Mouse (Mus musculus) urinary bladder, postnatal 25 days (tissue): Measurements from ENCODE around the gene Chid1.

Experiments
- DNase-seq: peaks from one replicate; pipeline ENCODE4 v3.0.0; 2022; ENCODE audit warnings: low spot score

Chid1 gene

DNA sequence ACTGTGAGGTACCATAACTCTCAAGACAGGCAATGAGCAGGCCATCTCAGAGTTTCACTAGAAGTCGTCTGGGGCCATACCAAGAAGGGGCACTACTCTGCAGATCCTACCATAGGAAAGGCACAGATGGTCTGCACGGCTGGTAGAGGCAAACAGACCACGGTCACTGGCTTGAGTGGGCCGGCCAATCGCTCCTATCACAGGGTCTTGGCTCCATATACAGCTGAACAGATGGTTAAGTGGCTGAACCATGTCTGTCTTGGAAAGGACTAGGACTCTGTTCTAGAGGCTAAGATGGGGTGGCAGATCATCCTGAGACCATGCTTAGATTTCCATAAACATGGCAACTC is 37.1 kb downstream of the Chid1 start:
- DNase-seq, result no peak

DNA sequence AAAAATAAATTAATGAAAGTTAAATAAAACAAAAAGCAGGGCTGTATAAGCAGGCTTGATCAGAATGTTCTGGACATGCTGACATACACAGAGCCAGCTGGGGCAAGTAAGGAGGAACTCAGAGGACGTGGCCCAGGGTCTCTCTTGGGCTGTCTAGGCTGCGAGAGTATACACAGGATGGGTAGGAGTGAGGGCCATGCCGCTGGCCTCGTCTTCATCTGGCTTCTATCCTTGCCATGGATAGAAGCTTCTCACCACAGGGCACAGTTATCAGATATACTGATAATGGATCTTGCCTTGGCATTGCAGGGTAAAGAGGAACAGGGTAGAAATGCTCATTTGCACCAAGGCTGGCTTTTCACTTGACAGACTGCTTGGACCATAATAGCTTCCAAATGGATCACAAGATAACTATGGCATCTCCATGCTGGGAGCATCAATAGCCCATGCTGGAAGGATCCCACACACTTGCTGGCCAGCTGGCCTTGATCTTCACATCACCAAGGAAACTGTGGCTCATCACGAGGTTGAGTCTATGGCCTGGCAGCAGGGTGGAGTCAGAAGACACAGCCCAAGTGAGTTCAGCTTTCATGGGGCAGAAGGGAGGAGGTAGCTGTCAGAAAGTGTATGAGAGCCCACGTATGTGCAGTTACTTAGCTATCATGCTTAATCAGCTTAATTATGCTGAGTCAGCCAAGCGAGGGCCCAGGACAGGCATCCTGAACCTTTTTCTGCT is 37.7 kb downstream of the Chid1 start:
- no peak for DNase-seq

DNA sequence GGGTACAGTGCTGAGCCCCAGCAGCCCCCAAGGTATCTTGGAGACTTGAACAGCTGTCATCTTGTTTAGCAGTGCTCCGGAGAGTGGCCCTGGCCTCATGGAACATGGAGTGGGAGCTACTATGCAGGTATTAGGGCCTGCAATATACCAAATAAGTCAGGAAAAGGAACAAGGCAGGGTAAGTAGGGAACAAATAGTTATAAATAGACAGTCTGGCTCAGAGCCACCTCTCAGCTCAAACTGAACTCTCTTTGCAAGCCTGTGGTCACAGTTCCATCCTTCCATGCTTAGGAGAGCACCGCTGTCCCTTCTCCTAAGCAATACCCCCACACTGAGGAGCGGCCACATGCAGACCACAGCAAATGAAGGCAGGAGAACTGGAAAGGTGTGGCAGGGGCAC is 42.1 kb downstream of the Chid1 start:
- DNase-seq, result no peak

DNA sequence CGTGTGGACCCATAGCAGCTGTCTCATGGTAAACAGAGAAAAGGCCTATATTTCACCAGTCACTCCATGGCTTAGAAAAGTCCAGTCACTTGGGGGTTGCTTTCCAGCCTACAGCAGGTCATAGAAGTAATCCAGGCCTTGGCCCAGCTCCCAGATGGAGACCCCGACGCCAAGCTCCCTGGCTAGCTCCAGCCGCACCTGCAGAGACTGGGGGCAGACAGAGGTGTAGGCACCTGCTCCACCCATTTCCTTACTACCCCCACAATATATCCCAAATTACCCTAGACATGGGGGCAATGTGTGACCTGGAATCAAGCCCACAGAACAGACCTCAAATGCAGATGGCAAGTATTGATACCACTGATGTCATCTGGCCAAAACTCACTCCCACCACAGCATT is 43.7 kb downstream of the Chid1 start:
- DNase-seq, result no peak

DNA sequence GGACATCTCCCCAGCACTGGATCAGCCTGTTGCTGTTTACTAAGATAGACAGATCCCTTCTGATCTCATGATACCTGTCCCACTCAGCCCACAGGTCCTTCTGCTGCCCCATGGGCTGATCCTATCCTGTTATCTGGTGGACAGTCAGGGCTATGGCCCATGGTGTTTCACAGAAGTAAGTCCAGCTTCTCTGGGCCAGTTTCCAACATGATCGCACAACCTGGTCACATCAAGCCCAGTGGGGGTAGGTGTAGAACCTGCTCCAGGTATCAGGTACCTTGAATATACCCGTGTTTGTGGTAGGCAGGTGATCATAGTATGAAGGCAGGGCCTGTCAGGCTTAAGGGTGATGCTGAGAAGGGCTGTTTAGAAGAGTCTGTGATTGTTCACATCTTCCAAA is 44.3 kb downstream of the Chid1 start:
- no peak for DNase-seq

DNA sequence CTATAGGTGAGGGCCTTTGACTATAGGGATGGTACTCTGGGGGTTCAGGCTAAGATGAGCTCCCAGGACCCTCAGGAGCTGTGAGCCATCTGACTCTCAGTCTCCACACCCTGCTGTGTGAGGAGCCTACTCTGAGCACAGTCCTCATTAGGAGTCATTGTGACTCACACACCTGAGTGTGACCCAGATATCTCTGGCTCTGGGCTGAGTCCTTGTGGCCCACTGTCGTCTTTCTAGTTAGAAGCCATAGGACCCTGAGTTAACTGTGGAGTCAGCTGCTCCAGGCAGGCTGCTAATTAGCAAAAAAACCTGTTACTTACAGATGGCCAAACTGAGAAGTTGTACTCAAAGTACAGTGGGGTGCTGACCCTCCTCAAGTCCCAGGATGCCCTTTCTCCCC is 45.9 kb downstream of the Chid1 start:
- DNase-seq, result no peak

DNA sequence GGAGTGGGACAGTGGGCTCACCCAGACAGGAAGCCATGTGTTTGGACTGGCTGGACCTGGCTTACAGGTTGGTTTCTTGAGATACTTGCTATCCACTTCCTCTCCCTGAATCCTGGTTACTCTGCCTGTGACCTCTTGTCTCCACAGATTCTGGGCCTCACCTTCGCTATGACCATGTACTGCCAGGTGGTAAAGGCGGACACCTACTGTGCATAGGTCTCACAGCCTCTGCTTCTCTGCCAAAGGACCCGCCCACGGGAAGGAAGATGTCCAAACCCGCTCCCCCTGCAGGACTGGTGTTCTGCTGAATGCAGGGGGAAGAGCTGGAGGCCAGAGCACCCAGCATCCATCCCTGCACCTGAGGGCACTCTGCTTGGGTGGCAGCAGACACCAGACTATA is 46.9 kb downstream of the Chid1 start:
- DNase-seq, result no peak

DNA sequence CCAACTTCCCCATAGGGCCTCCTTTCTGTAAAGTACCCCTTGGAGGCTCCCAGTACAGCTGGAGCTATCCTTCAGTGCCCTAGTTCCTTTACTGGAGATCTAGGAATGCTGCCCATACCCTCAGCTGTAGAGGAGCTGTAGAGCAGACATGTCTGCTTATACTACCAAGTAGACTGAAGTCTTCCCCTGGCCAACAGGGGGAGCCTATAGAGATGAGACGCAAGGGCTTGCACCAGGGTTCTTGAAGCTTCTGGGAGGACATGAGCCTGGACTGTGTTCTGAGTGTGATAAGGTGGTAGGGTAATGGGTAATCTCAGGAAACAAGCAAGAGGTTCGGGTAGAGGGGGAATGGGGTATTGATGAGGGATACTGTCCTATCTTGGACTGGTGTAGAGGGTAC is 48.5 kb downstream of the Chid1 start:
- DNase-seq, result no peak

DNA sequence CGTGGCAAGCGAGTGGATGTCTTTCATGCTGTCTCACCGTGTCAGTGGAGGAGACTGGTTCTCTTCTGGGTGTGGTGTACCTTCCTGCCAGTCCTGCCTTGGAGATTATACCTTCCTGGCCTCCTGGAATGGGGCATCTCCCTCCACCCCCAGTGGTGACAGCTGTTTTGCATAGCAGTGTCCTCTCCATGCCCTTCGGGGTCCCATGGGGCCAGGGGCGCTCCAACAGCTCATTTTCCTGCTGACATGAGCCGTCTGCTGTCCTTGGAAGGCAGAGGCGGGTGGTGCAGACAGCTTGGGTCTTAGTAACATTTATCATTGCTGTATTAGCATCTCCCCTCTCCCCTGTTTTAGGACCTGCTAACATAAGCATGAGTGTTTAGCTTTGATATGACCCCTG is 52.5 kb downstream of the Chid1 start:
- DNase-seq, result no peak

DNA sequence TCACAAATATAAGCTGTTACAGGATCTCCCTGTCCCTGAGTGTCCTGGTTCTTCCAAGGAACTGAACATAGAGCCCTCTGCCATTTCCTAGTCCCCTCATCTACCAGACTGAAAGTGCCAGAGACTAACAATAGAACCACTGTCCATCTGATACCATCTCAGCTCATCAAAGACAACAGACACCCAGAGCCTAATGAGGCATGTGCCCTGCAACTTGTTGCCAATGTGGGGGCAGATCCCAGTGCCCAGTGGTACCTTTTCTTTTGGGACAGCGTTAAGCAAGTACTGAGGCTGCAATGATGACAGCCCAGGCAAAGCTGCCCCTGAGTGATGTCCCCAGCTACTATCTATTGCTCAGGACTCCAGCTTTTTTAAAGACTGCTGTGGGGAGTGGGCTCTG is 53.4 kb downstream of the Chid1 start:
- DNase-seq, result no peak

DNA sequence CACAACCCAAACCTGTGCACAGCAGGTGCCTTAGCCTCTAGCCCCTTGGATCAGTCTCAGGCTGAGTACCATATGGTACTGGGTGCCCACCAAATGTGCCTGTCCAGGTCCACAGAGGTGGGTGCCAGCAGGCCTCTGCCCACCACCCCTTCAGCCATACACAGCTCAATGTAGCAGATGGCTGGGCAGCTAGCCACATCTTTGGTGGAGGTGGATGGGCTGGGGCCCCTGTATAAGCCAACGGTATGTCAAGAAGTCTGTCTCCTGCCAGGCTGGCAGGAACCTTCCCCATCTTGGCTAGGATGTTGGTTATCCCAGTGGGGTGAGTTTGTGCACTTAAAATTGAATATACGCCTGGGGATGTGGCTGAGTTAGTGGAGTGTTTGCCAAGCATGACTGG is 54.1 kb downstream of the Chid1 start:
- no peak for DNase-seq

DNA sequence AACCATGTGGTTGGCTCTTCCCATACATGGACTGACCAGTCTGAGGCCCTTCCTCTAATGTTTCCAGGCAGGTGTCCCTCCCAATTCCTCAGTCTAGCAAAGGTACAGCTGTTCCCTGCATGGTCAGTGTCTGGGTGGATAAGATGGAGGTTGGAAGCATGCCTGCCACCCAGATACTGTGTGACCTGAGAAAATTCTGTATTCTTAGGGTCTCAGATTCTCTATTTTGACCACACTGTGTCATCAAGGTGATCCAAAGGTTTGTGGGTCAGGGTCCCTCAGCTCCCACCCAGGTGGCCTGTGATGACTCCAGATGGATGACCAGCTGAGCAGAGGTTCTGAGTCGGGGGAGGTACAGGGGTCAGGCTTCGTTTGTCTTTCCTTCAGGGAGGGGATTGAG is 54.5 kb downstream of the Chid1 start:
- DNase-seq, result no peak

DNA sequence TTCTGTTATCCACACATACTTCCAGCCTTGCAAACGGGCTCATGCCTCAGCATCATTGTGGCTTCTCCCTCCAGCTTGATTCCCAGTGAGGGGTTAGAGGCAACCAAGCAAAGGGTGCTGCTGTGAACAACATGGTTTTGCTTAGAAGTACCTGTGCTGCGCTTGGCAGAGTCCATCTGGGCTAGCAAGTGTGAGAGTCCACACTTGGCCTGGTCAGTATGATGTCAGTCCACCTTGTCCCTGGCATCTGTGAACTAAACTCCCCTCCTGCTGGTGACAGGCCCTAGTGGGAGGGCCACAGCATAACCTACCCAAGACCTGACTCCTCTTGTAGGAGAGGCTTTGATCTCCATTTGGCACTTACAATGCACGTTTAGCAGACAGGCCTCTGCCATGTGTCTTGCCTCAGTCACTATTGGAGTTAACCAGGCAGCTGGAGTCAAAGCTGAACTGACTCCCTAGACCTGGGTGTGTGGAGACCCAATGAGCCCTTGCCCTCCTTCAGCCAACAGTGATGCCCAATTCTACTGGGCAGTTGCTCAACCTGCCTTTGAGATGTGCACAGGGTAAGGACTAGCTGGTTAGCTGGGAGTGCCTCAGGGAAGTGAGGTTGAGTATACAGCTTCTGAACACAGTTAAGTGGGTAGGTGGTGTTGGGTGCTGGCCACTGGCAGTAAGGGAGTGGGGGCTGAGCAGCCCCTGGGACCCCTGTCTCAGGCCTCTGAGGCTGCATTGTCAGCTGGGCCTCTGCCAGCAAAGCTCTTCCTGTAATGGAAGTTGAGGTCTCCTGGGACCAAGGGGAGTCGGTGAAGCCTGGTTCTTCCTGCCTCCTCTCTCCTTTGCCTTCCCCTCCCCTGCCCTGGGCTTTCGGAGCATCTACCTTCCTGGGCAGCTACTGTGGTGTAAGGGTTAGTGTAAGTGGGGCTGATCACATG is 55.2 kb downstream of the Chid1 start:
- DNase-seq, result no peak

DNA sequence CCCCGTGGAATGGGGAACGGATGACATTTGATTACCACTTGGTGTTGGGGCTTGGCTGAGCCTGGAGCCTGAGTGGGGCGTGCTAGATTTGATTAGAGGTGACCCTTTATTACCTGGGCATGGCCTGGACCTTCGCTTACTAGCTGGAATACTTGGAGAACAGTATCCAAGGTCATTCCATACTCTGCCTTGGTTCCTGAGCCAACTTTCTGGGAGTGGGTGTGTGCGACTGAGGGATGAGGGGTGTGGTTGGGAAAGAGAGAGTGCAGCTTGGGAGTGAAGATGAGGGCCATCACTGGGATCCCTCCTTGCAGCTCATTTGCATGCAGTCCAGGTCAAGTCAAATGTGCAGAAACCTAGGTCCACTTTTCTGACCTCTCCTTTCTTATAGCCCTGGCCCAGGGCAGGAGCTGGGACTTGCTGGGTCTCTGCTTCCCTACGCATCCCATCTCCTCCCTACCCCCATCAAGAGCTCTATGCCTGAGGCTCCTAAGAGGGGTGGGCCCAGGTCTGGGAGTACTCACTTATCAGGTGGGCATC is 56.5 kb downstream of the Chid1 start:
- DNase-seq, result no peak

DNA sequence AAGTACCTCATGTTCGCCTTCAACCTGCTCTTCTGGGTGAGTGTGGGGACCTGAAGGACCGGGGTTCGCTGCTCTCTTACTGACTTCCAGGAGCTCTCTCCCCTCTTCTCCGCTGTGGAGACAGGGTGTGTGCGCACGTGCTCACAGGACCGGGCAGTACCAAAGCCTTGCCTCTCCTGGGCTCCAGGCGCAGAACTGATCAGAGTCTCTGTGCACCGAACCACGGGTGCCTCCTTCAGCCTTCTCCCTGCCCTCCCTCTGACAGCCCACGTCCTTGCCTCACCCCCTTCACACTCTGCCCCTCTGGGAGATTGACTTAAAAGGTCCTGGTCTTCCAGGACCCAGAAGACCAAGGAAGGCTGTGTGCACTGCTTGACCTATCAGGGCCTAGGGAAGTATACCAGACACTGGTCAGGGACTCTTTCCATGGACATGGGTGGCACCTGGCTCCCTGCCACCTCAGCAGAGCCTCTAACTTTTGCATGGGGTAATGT is 57.1 kb downstream of the Chid1 start:
- DNase-seq, result no peak

DNA sequence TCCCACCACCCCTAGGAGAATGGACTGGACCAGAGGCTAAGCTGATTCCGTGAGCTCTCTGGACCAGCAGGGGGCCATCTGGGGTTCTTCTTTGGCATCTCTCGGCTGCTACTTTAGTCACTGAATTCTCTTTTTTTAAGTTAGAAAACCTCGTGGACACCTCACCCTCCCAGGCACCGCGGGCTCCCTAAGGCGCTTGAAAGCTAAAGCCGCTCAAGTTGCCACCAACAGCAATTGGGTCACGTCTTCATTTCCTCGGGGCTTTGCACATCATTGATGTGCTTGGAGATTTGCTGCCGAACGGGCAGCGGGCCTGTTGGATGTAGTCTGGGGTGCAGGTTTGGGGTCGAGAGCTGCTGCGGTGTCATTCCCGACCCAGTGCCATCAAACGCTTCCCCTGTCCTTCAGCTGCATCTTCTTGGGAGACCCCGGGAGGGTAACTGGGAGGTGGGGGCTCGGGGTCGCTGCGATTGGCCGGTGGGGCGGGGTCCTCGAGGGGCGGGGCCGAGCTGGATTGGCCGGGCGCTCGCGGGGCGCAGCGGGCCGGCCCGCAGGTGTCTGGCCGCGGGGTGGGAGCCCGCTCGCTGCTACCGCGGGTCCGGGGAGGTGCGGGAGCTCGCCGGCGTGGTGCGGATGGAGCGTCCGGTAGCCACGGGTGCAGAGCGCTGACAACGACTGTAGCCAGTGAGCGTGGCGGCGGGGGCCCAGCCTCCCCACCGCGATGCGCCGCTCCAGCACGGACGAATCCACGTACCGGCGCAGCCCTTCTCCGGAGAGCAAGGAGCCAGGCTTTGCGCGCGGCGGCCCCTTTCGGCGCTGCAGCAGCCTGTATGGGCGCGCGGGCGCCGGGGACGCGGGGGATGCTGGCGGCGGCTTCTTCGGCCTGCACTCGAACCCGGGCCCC is 57.9 kb downstream of the Chid1 start:
- peak; percentile 25 for DNase-seq

DNA sequence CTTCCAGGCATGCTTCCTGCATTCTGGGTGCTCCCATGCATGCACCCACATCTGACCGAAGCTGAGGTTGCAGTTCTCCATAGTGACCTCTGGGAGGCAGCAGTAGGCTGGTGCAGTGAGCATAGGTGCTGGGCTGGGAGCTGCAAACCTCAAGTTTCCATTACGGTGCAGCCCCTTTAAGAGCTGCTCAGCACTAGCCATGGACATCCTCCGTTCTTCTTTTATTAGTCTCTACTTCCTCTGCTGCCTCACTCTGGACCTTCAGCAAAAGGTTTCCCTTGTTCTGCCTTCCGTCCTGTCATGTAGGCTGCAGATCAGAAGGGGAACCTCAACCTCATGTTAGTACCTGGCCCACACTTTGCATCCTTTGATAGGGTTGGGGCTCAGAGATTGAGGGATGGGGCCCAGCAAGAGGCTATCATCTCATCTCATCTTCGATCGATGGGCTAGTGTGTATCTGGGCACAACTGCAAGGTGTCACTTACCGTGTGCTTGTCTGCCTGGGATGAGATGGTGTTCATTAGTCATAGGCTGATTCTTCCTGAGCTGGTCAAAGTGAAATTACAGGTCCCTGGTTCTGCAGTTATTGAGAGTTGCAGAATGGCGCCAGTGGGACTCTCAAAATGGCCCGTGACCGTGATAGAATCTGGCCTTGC is 58.7 kb downstream of the Chid1 start:
- peak; percentile 55 for DNase-seq

DNA sequence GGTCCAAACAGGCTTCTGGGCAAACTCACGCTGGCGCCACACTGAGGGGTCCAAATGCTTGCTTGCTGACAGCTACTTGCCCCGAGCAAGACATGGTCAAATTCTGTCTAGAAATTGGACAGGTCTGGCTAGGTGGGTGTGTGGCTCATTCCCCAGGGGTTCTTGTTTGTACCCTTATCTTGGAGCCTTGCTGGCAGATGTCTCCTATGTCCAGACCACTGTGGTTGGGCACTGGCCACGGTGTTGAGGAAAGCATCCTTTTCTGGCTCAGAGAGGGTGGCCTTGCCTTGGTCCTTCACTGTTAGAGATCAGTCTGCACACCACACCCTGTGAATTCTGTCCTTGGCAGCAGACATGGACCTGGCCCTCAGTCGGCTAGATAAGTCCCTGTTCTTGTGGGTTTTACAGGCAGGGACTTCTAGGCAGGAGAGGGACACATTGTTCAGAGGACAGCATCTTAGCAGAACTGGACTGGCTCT is 61.3 kb downstream of the Chid1 start:
- DNase-seq, result no peak

DNA sequence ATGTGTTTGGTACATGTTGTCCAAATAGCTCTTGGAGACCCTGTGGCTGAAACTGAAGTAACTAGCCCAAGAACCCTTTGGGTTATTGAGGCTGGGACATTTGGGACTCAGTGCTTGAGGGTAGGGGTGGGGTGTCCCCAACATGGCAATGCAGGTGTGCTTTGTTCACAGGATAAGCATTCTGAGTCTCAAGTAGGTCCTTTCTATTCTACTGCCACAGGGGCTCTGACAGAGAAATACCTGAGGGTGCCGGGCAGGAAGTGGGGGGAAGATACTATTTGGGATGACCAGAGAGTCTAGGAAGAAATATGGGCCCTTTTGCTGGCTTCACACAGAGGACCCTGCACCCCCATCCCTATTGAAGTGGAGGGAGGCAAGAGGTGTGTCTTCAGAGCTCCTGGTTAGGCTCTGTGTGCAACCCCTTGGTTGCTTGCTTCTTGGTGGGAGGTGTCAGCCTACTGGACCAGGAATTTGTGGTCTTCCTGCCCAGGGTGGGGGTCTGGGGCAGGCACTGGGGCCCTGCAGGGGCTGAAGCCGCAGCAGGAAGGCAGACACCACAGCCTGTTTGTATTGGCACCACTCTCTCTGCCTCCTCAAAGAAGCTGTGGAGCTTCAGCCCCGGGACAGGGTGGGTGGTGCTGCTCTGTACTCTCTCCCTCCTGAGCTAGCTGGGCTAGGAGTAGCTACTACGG is 61.9 kb downstream of the Chid1 start:
- no peak for DNase-seq

DNA sequence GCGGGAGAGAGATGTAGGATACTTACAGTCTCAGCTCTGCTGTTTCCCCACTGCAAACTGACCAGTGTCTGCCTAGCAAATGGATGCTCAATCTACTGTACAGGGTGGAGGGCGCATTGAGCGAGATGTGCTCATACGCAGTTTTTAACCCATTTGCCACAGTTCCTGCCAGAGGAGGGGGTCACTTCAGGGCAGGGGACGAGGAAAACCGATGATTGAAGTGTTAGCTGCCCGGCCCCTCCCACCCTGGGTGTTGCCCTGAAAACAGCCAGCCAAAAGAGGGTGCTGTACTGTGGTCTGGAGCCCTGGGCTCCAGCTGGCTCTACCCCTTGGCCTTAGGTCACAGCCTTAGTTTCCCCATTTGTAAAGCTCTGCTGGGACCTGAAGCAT is 62.7 kb downstream of the Chid1 start:
- DNase-seq, result peak; percentile 23
